Mouse (Mus musculus) ES-Bruce4 (cell line): ENCODE measurements at regions not wholly inside any gene's neighbourhood (a gene's known extent, or its start where the extent isn't known, plus 50 kb on each side); places are given as distances from the start of the nearest gene placed in this dataset.

Source experiments
- EP300 ChIP-seq: IDR thresholded peaks from 2 replicates; pipeline ENCODE4 v1.6.1; 2011; ENCODE audit warnings: low read depth, low read length; ENCODE audit not compliant: insufficient read depth
- POLR2A ChIP-seq: IDR thresholded peaks from one replicate; pipeline ENCODE4 v1.8.1; 2011; ENCODE audit warnings: low read length; ENCODE audit not compliant: insufficient read depth

DNA sequence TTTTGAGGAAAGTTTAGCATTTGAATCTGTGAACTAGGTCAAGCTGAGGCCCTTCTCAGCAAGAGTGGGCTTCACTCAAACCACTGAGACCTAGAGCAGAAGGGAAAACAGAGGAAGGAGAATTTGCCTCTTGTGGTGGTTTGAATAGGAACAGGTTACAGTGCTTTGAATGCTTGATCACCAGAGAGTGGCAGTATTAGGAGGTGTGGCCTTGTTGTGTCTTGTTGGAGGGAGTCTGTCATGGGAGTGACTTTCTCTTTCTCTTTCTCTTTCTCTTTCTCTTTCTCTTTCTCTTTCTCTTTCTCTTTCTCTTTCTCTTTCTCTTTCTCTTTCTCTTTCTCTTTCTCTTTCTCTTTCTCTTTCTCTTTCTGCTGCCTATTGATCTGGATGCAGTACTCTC lies 94.0 kb upstream of the Ralgapa2 start:
- TF ChIP-seq EP300 = no peak
- no peak for TF ChIP-seq POLR2A
